Mouse (Mus musculus) liver, adult 2 months (tissue): ENCODE data around the gene Efcab6.

Experiments
- CTCF ChIP-seq: fragments of 200-500 bp; IDR thresholded peaks from 2 replicates; pipeline ENCODE4 v1.5.1; 2011; ENCODE audit warnings: low read depth, low read length, control low read depth
- POLR2A ChIP-seq: fragments of 200-500 bp; IDR thresholded peaks from 2 replicates; pipeline ENCODE4 v1.6.1; 2011; ENCODE audit warnings: low read length, control low read depth; ENCODE audit not compliant: insufficient read depth; ENCODE audit errors: extremely low read depth

- TF ChIP-seq CTCF, result no peak; the same call in 1 of the 2 replicates
- TF ChIP-seq POLR2A, result no peak
Observed at GRCm38 (mm10) chr15:84105924-84106500, 40.8 kb upstream of the Efcab6 start.
